Mouse (Mus musculus) kidney, postnatal 14 days (tissue): ENCODE results near the gene E2f3.
A peak's percentile ranks its signal among the peaks of the same experiment; 100 is the strongest.

Experiments
- DNase-seq: peaks from one replicate; pipeline ENCODE4 v3.0.0; 2022; ENCODE audit warnings: mixed read lengths

Gene E2f3

DNA sequence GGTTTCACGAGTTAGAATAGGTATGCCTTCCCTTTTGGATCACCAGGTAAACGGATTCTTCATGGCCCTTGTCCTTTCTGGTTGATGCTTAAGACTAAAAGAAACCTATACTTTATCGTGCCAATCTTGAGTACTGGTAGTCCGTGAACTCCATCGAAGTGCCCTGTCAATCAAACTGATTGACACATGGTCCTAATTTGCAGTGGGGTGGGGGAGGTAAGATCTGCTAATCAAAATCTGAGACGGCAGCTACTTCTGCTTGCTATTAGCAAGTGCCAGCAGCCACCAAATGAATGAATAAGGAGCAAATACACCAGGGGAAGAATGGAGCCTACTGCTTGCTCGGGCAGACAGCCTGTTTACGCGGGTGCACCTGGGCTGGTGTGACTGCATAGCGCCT lies 72.3 kb downstream of the E2f3 start:
- no peak for DNase-seq

GRCm38 (mm10) chr13:29913061-29913460 lies 72.8 kb downstream of the E2f3 start:
- no peak for DNase-seq

- DNase-seq, result no peak
These were observed 73.6 kb downstream of the E2f3 start for GRCm38 (mm10) chr13:29912251-29912650.

DNA sequence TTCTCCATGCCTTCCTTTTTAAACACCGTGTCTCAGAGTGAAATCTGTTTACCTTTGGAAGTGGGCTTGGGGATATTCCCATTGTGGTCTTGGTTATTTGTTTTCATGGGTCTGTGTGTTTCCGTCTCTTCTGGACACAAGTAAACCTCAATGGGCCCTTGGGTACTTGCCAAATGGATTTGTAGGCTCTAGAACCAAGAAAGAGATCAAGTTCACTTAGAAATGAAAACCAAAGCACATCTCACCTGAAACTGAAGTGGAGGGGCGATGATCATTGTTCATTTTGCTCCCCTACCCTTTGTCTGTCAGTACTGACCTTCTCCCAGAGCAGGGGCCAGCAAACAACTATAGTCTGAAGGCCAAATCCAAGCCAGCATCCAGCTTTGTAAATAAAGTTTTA lies 74.7 kb downstream of the E2f3 start:
- DNase-seq, result no peak

GRCm38 (mm10) chr13:29908431-29908830 lies 77.4 kb downstream of the E2f3 start:
- no peak for DNase-seq

- DNase-seq, result no peak
These were observed 77.9 kb downstream of the E2f3 start for GRCm38 (mm10) chr13:29907995-29908394.

DNA sequence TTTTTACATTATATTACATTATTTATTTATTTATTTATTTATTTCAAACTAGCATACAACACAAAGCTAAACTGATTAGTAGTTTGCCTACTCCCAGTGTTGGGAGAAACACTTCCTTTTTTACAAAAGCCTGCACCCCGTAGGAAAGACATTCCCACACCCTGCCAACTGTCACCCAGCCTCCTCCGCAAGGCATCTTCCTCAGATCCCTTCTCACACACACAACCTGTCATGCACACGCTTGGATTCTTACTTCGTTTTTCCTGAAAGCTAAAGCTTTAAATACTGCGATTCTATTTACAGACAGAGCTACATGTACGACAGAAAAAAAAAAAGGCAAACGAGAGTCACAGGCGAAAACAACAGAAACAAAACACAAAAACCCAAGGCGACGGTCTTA lies 79.1 kb downstream of the E2f3 start:
- no peak for DNase-seq

DNA sequence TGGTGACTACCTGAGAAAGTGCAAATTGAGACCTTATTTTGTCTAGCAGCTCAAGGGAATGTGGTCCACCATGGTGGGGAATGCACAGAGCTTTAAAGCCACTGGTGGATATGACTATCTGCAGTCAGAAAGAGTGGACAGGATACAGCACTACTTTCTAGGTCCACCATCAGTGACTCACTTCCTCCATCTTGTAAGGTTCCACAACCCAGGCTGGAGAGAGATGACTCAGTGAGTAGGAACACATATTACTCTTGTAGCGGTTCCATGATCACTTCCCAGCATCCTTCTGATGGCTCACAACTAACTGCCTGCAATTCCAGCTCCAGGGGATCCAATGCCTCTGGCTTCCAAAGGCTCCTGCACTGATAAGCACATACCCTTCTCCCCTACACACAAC lies 82.5 kb downstream of the E2f3 start:
- no peak for DNase-seq

- no peak for DNase-seq
These were observed 83.2 kb downstream of the E2f3 start for GRCm38 (mm10) chr13:29902676-29903075.

DNA sequence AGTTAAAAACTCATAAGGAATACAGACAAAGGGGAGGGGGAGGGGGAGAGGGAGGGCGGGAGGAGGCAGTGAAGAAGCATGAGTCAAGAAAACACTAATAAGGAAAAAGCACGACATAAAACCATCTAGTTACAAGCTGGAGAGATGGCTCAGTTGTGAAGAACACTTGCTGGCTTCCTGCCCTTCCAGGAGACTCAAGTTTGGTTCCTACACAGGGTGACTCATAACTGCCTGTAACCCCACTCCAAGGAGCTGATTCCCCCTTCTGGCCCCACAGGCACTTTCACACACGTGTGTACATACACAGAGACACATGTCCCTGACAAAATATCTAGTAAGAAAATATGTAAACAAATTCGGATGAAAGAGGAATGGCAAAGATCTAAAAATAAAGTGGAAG lies 84.2 kb downstream of the E2f3 start:
- no peak for DNase-seq

GRCm38 (mm10) chr13:29866780-29867179 lies 119.1 kb downstream of the E2f3 start:
- no peak for DNase-seq

DNA sequence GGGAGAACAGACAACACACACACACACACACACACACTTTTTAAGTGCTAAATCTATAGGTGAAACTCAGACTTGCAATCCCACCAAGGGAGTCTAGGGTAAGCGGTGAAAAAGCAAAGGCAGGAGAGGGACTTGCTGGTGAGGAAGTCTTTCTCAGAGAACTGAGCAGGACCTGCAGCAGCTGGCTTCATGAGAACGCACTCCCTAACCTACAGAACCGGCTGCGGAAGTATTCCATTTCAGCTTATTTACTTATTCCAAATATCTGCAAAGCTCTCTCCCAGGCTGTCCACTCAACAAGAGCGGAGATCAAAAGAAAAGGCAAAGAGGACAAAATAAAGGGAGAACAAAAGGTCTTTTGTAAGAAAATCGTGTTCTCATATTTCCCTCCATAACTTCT lies 121.5 kb downstream of the E2f3 start:
- DNase-seq, result no peak

GRCm38 (mm10) chr13:29860087-29860486 lies 125.8 kb downstream of the E2f3 start:
- DNase-seq, result no peak

DNA sequence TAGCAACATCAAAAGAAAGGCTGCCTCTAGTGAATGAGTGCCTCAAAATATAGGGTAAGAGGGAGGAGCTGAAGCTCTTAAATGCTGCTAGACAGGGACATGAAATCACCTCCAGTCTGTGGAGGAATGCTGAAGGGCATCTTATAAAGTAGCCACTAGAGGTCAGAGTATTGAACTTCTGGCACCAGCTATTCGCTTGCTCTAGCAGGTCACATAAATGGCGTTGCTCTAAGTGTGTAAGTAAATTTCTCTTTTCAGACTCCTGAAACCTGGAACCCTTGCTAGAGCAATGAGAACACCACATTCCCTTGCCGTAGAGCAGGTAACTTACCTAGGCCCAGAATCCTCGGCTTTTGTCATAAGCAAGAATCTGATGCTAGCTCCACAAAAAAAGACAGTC lies 128.4 kb downstream of the E2f3 start:
- peak; percentile 53 for DNase-seq
